Mouse (Mus musculus) thymus, adult 18-20 months (tissue): ENCODE measurements around the gene Pik3r2.

Experiments used
- DNase-seq, 2 experiments: peaks; one replicate each; pipeline ENCODE4 v3.0.0; 2022; ENCODE audit warnings: mixed read lengths in 2 of 2

Gene Pik3r2

GRCm38 (mm10) chr8:70771217-70771616, 5.3 kb downstream of the Pik3r2 start:
- no peak for DNase-seq

GRCm38 (mm10) chr8:70770748-70771147, 5.8 kb downstream of the Pik3r2 start:
- no peak for DNase-seq

GRCm38 (mm10) chr8:70769858-70770257, 6.7 kb downstream of the Pik3r2 start:
- no peak for DNase-seq

- DNase-seq = peak; percentile 90 to 92
Observed at GRCm38 (mm10) chr8:70769359-70769758, 7.2 kb downstream of the Pik3r2 start.

- no peak for DNase-seq
Observed at GRCm38 (mm10) chr8:70768956-70769355, 7.6 kb downstream of the Pik3r2 start.

- peak in 1 of 2 experiments; percentile 44 for DNase-seq
Observed at GRCm38 (mm10) chr8:70768231-70768776, 8.2 kb downstream of the Pik3r2 start.

- DNase-seq = no peak
Observed at GRCm38 (mm10) chr8:70767503-70767902, 9.0 kb downstream of the Pik3r2 start.

- peak in 1 of 2 experiments; percentile 49 for DNase-seq
Observed at GRCm38 (mm10) chr8:70766571-70767440, 9.7 kb downstream of the Pik3r2 start.

GRCm38 (mm10) chr8:70765838-70766570, 10.5 kb downstream of the Pik3r2 start:
- DNase-seq = peak in 1 of 2 experiments; percentile 68

GRCm38 (mm10) chr8:70765329-70765728, 11.2 kb downstream of the Pik3r2 start:
- no peak for DNase-seq

GRCm38 (mm10) chr8:70764676-70765075, 11.8 kb downstream of the Pik3r2 start:
- DNase-seq = peak in 1 of 2 experiments; percentile 35

- DNase-seq = no peak
Observed at GRCm38 (mm10) chr8:70764026-70764425, 12.5 kb downstream of the Pik3r2 start.

- peak in 1 of 2 experiments; percentile 58 for DNase-seq
Observed at GRCm38 (mm10) chr8:70763354-70763753, 13.2 kb downstream of the Pik3r2 start.

GRCm38 (mm10) chr8:70762118-70762517, 14.4 kb downstream of the Pik3r2 start:
- DNase-seq = no peak

GRCm38 (mm10) chr8:70760775-70761406, 15.6 kb downstream of the Pik3r2 start, which contains the start of gene Mpv17l2:
Mpv17l2 (minus strand) TSS chr8:70760946.
- DNase-seq = peak; percentile 95 to 98

GRCm38 (mm10) chr8:70760350-70760749, 16.2 kb downstream of the Pik3r2 start:
- peak; percentile 24 to 51 for DNase-seq

GRCm38 (mm10) chr8:70758616-70759561, 17.6 kb downstream of the Pik3r2 start:
- peak; percentile 6 to 10 for DNase-seq

- DNase-seq = peak in 1 of 2 experiments; percentile 4
Observed at GRCm38 (mm10) chr8:70758308-70758615, 18.3 kb downstream of the Pik3r2 start.

GRCm38 (mm10) chr8:70757523-70758307, 18.8 kb downstream of the Pik3r2 start:
- peak; percentile 9 to 20 for DNase-seq

- no peak for DNase-seq
Observed at GRCm38 (mm10) chr8:70756476-70757040, 20.0 kb downstream of the Pik3r2 start.
